Mouse (Mus musculus) cerebellum, adult 11 months (tissue): Measurements from ENCODE around the gene Stkld1.

Experiments
- DNase-seq: peaks from one replicate; pipeline ENCODE4 v3.0.0; 2022

Gene Stkld1

GRCm38 (mm10) chr2:26963923-26964723 is 30.3 kb downstream of the Stkld1 start, which contains the start of gene Rexo4:
TSS of gene Rexo4 (minus strand) at chr2:26964386.
- peak; percentile 94 for DNase-seq

GRCm38 (mm10) chr2:26964724-26965370 is 31.0 kb downstream of the Stkld1 start:
- DNase-seq: no peak

- no peak for DNase-seq
These were observed 33.4 kb downstream of the Stkld1 start for GRCm38 (mm10) chr2:26967262-26967661.

GRCm38 (mm10) chr2:26973116-26973515 is 39.3 kb downstream of the Stkld1 start, which contains the start of gene Adamts13:
TSS of gene Adamts13 (plus strand) at chr2:26973416.
- DNase-seq: no peak

GRCm38 (mm10) chr2:26973960-26974359 is 40.1 kb downstream of the Stkld1 start:
- DNase-seq: no peak

- DNase-seq: no peak
These were observed 46.5 kb downstream of the Stkld1 start for GRCm38 (mm10) chr2:26980361-26980760.

- DNase-seq: no peak
These were observed 50.3 kb downstream of the Stkld1 start for GRCm38 (mm10) chr2:26984179-26984578.

GRCm38 (mm10) chr2:26984640-26985039 is 50.8 kb downstream of the Stkld1 start:
- no peak for DNase-seq

- DNase-seq: no peak
These were observed 60.1 kb downstream of the Stkld1 start for GRCm38 (mm10) chr2:26993936-26994335.

- DNase-seq: no peak
These were observed 63.7 kb downstream of the Stkld1 start for GRCm38 (mm10) chr2:26997498-26997897.

GRCm38 (mm10) chr2:26997993-26998392 is 64.1 kb downstream of the Stkld1 start:
- DNase-seq: no peak
